In the genomic region with DNA sequence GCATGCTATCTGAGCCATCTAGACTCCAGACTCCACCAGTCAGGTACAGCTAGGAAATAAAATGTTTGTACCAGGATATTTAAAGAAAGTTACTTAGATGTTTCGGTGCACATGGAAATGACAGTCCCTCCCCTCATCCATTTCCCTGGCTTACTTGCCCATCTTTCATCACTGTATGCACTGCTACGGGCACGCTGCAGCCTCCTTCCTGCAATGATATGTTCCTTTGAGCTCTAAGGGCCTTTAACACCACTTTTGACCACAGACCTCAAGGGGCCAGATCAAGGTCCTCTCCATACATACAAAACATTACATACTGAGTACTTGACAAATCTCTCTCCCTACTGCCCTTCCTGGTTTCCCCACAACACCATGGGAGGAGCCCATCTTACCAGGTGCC, we compare ENCODE assay signal across 8 mouse cellular contexts. TPM values are rescaled to one million over a fixed set of nuclear protein-coding genes. Genes with fewer than 3 reads are reported as not detected.
DNase-seq lines count a peak whose midpoint lies in the region; ATAC-seq lines count a peak whose summit lies in the region.

No protein-coding gene starts in this region.

- intact Hi-C loops in left cerebral cortex, postnatal 10 days (cut with DNase I) = loop anchor here (10.0 kb wide), 1 partner anchor 212 kb away; no protein-coding TSS in a partner anchor

- H3K36me3 ChIP-seq in lung, embryonic 16.5 days (ENCODE audit: control insufficient read depth, insufficient read depth, low read length) = peaks cover 27% of the 10 kb centered on the region
- H3K36me3 ChIP-seq in embryonic facial prominence, embryonic 11.5 days (replicated peaks; ENCODE audit: control insufficient read depth, insufficient read depth, low read depth, low read length) = peaks cover 19% of the 10 kb centered on the region
- H3K36me3 ChIP-seq in intestine, embryonic 16.5 days (ENCODE audit: control insufficient read depth, insufficient read depth, low read length) = peaks cover 27% of the 10 kb centered on the region
- H3K36me3 ChIP-seq in neural tube, embryonic 14.5 days (ENCODE audit: control insufficient read depth, insufficient read depth, low read length) = peaks cover 16% of the 10 kb centered on the region; the same call in 1 of the 2 replicates

- H3K9me3 ChIP-seq in lung, embryonic 16.5 days (ENCODE audit: control insufficient read depth, low read length) = no peaks in the 10 kb centered on the region
- no peaks in the 10 kb centered on the region for H3K9me3 ChIP-seq in embryonic facial prominence, embryonic 11.5 days (replicated peaks; ENCODE audit: control insufficient read depth, low read length)
- no peaks in the 10 kb centered on the region for H3K9me3 ChIP-seq in intestine, embryonic 16.5 days (ENCODE audit: control insufficient read depth, low read length)
- no peaks in the 10 kb centered on the region for H3K9me3 ChIP-seq in neural tube, embryonic 14.5 days (ENCODE audit: control insufficient read depth, low read length)

- H3K4me2 ChIP-seq in lung, embryonic 16.5 days (ENCODE audit: low read depth, low read length) = peak overlapping the region; percentile 72
- H3K4me2 ChIP-seq in embryonic facial prominence, embryonic 11.5 days (ENCODE audit: low read depth, low read length) = peak overlapping the region; percentile 67
- peak overlapping the region; percentile 77 for H3K4me2 ChIP-seq in intestine, embryonic 16.5 days (ENCODE audit: low read depth, low read length)
- H3K4me2 ChIP-seq in neural tube, embryonic 14.5 days (ENCODE audit: low read depth, low read length) = peak overlapping the region; percentile 83; the same call in 1 of the 2 replicates

- H3K9ac ChIP-seq in lung, embryonic 16.5 days (ENCODE audit: low read length) = peak overlapping the region; percentile 59
- peak overlapping the region; percentile 37 for H3K9ac ChIP-seq in embryonic facial prominence, embryonic 11.5 days (replicated peaks; ENCODE audit: low read length)
- H3K9ac ChIP-seq in intestine, embryonic 16.5 days (ENCODE audit: low read depth, low read length) = peak overlapping the region; percentile 61
- no peak overlapping the region for H3K9ac ChIP-seq in neural tube, embryonic 14.5 days (replicated peaks; ENCODE audit: low read depth, low read length)

- no peak for ATAC-seq in lung, embryonic 16.5 days (ENCODE audit: low read depth)
- ATAC-seq in embryonic facial prominence, embryonic 11.5 days (replicated peaks; ENCODE audit: insufficient number of reproducible peaks, low FRiP score, low TSS enrichment, low read depth) = no peak
- no peak for ATAC-seq in intestine, embryonic 16.5 days
- no peak for ATAC-seq in neural tube, embryonic 14.5 days (ENCODE audit: low read depth)
- no peak for ATAC-seq in frontal cortex, adult (ENCODE audit: low TSS enrichment)

- DNase-seq in lung, postnatal 14 days = no peak
- DNase-seq in embryonic facial prominence, embryonic 11.5 days (ENCODE audit: low spot score) = no peak
- DNase-seq in left cerebral cortex, postnatal 10 days (ENCODE audit: extremely low spot score in 1 of 2, low spot score in 2 of 2) = no peak
- DNase-seq in thymus, postnatal 10 days (ENCODE audit: low spot score in 2 of 2) = no peak

- H3K27ac ChIP-seq in lung, embryonic 16.5 days (ENCODE audit: low read length) = no peak overlapping the region
- H3K27ac ChIP-seq in embryonic facial prominence, embryonic 11.5 days (replicated peaks; ENCODE audit: low read depth, low read length) = no peak overlapping the region
- no peak overlapping the region for H3K27ac ChIP-seq in intestine, embryonic 16.5 days (ENCODE audit: low read length)
- no peak overlapping the region for H3K27ac ChIP-seq in neural tube, embryonic 14.5 days (ENCODE audit: low read depth, low read length)

- peaks cover 15% of the 10 kb centered on the region for H3K4me1 ChIP-seq in lung, embryonic 16.5 days (replicated peaks; ENCODE audit: control insufficient read depth, insufficient read depth, low read length)
- no peaks in the 10 kb centered on the region; the same call in 1 of the 2 replicates for H3K4me1 ChIP-seq in embryonic facial prominence, embryonic 11.5 days (ENCODE audit: control insufficient read depth, insufficient read depth, low read length)
- H3K4me1 ChIP-seq in intestine, embryonic 16.5 days (ENCODE audit: control insufficient read depth, insufficient read depth, low read length) = peaks cover 15% of the 10 kb centered on the region
- peaks cover 4% of the 10 kb centered on the region; the same call in 1 of the 2 replicates for H3K4me1 ChIP-seq in neural tube, embryonic 14.5 days (ENCODE audit: control insufficient read depth, insufficient read depth, low read length)

- no peaks in the 10 kb centered on the region for H3K27me3 ChIP-seq in lung, embryonic 16.5 days (ENCODE audit: control insufficient read depth, insufficient read depth, low read depth, low read length)
- no peaks in the 10 kb centered on the region for H3K27me3 ChIP-seq in embryonic facial prominence, embryonic 11.5 days (ENCODE audit: control insufficient read depth, insufficient read depth, low read length)
- H3K27me3 ChIP-seq in intestine, embryonic 16.5 days (replicated peaks; ENCODE audit: control insufficient read depth, insufficient read depth, low read length) = no peaks in the 10 kb centered on the region
- no peaks in the 10 kb centered on the region for H3K27me3 ChIP-seq in neural tube, embryonic 14.5 days (ENCODE audit: control insufficient read depth, insufficient read depth, low read length)

- peak overlapping the region; percentile 91 for H3K4me3 ChIP-seq in lung, embryonic 16.5 days (ENCODE audit: low read length)
- H3K4me3 ChIP-seq in embryonic facial prominence, embryonic 11.5 days (ENCODE audit: low read depth, low read length) = peak overlapping the region; percentile 99
- peak overlapping the region; percentile 87 for H3K4me3 ChIP-seq in intestine, embryonic 16.5 days (ENCODE audit: low read length)
- no peak overlapping the region for H3K4me3 ChIP-seq in neural tube, embryonic 14.5 days (ENCODE audit: low read depth, low read length)

- WGBS in lung, embryonic 16.5 days = 43% methylated on average over 3 of the region's 3 CpGs
- 80% methylated on average over 3 of the region's 3 CpGs for WGBS in embryonic facial prominence, embryonic 11.5 days
- WGBS in intestine, embryonic 16.5 days = 59% methylated on average over 3 of the region's 3 CpGs
- WGBS in neural tube, embryonic 14.5 days = 77% methylated on average over 3 of the region's 3 CpGs

RNA-seq across cellular contexts. Expression of gene H2afx, which starts 2.5 kb away (rescaled TPM):
- 318 and 395 TPM in 2 replicates for polyA plus RNA-seq in lung, embryonic 16.5 days (2015; fragmentation: Nextera tagmentation; extraction: Ambion mirVana)
- polyA plus RNA-seq in embryonic facial prominence, embryonic 11.5 days (2014; fragmentation: Nextera tagmentation; extraction: Ambion mirVana) = 412 and 427 TPM in 2 replicates
- polyA plus RNA-seq in intestine, embryonic 16.5 days (2015; fragmentation: Nextera tagmentation; extraction: Ambion mirVana) = 268 and 278 TPM in 2 replicates
- 92.3 and 94.3 TPM in 2 replicates for polyA plus RNA-seq in neural tube, embryonic 14.5 days (2014; fragmentation: Nextera tagmentation; extraction: Ambion mirVana)
- total RNA-seq in left cerebral cortex, postnatal 10 days (2021) = 10 to 100 TPM; 66.5 to 67.6 TPM

RNA-seq across cellular contexts. Expression of gene Hmbs, which starts 7.1 kb away (rescaled TPM):
- 110 and 117 TPM in 2 replicates for polyA plus RNA-seq in lung, embryonic 16.5 days (2015; fragmentation: Nextera tagmentation; extraction: Ambion mirVana)
- 152 and 161 TPM in 2 replicates for polyA plus RNA-seq in embryonic facial prominence, embryonic 11.5 days (2014; fragmentation: Nextera tagmentation; extraction: Ambion mirVana)
- polyA plus RNA-seq in intestine, embryonic 16.5 days (2015; fragmentation: Nextera tagmentation; extraction: Ambion mirVana) = 134 and 155 TPM in 2 replicates
- 58.3 and 58.4 TPM in 2 replicates for polyA plus RNA-seq in neural tube, embryonic 14.5 days (2014; fragmentation: Nextera tagmentation; extraction: Ambion mirVana)
- 10 to 100 TPM; 20.5 to 24.0 TPM for total RNA-seq in left cerebral cortex, postnatal 10 days (2021)

RNA-seq across cellular contexts. Expression of gene Dpagt1, which starts 11.1 kb away (rescaled TPM):
- polyA plus RNA-seq in lung, embryonic 16.5 days (2015; fragmentation: Nextera tagmentation; extraction: Ambion mirVana) = 38.0 and 42.3 TPM in 2 replicates
- 51.3 and 60.6 TPM in 2 replicates for polyA plus RNA-seq in embryonic facial prominence, embryonic 11.5 days (2014; fragmentation: Nextera tagmentation; extraction: Ambion mirVana)
- polyA plus RNA-seq in intestine, embryonic 16.5 days (2015; fragmentation: Nextera tagmentation; extraction: Ambion mirVana) = 39.3 and 42.7 TPM in 2 replicates
- polyA plus RNA-seq in neural tube, embryonic 14.5 days (2014; fragmentation: Nextera tagmentation; extraction: Ambion mirVana) = 35.3 and 35.9 TPM in 2 replicates
- 10 to 100 TPM; 15.5 to 17.9 TPM for total RNA-seq in left cerebral cortex, postnatal 10 days (2021)

RNA-seq across cellular contexts. Expression of gene C2cd2l, which starts 16.9 kb away (rescaled TPM):
- polyA plus RNA-seq in lung, embryonic 16.5 days (2015; fragmentation: Nextera tagmentation; extraction: Ambion mirVana) = 6.8 and 7.4 TPM in 2 replicates
- 5.8 and 7.5 TPM in 2 replicates for polyA plus RNA-seq in embryonic facial prominence, embryonic 11.5 days (2014; fragmentation: Nextera tagmentation; extraction: Ambion mirVana)
- 15.3 and 16.5 TPM in 2 replicates for polyA plus RNA-seq in intestine, embryonic 16.5 days (2015; fragmentation: Nextera tagmentation; extraction: Ambion mirVana)
- 19.0 and 21.9 TPM in 2 replicates for polyA plus RNA-seq in neural tube, embryonic 14.5 days (2014; fragmentation: Nextera tagmentation; extraction: Ambion mirVana)
- 100 to 1,000 TPM; 151 to 158 TPM for total RNA-seq in left cerebral cortex, postnatal 10 days (2021)

RNA-seq across cellular contexts. Expression of gene Vps11, which starts 24.5 kb away (rescaled TPM):
- polyA plus RNA-seq in lung, embryonic 16.5 days (2015; fragmentation: Nextera tagmentation; extraction: Ambion mirVana) = 31.4 and 32.8 TPM in 2 replicates
- 27.3 and 27.6 TPM in 2 replicates for polyA plus RNA-seq in embryonic facial prominence, embryonic 11.5 days (2014; fragmentation: Nextera tagmentation; extraction: Ambion mirVana)
- polyA plus RNA-seq in intestine, embryonic 16.5 days (2015; fragmentation: Nextera tagmentation; extraction: Ambion mirVana) = 37.1 and 40.2 TPM in 2 replicates
- polyA plus RNA-seq in neural tube, embryonic 14.5 days (2014; fragmentation: Nextera tagmentation; extraction: Ambion mirVana) = 34.4 and 43.4 TPM in 2 replicates
- total RNA-seq in left cerebral cortex, postnatal 10 days (2021) = 10 to 100 TPM; 42.6 to 49.1 TPM
